Mouse (Mus musculus): ENCODE data around the gene Ctbp2.

GRCm38 (mm10) chr7:133011611-133012010 lies 112.5 kb downstream of the Ctbp2 start:
- TF ChIP-seq CTCF (IDR thresholded peaks at IDR 0.05; ENCODE audit: low read depth) (no peak), EP300 (IDR thresholded peaks at IDR 0.05; ENCODE audit: low read depth) (no peak)
